Mouse (Mus musculus): ENCODE data around the gene H2-M10.4. TPM values are rescaled to one million over a fixed set of nuclear protein-coding genes. Genes with fewer than 3 reads are reported as not detected.

H2-M10.4 gene
- polyA plus RNA-seq, 1 experiment from 2014 or later = not detected

Other genes starting within 250 kb of the H2-M10.4 start
- 94.4 and 98.2 TPM in 2 replicates for gene Rpp21, start 204.3 kb downstream of the H2-M10.4 start, polyA plus RNA-seq (2016; fragmentation: Nextera tagmentation; extraction: Ambion mirVana)
- gene Trim39, start 190.1 kb downstream of the H2-M10.4 start, polyA plus RNA-seq (2016; fragmentation: Nextera tagmentation; extraction: Ambion mirVana) = 20.5 and 23.9 TPM in 2 replicates
- 0.21 TPM in 1 of 2 replicates, not detected in the other for gene H2-M10.2, start 175.8 kb downstream of the H2-M10.4 start, polyA plus RNA-seq (2016; fragmentation: Nextera tagmentation; extraction: Ambion mirVana)
- gene H2-M10.1, start 136.2 kb downstream of the H2-M10.4 start, polyA plus RNA-seq (2016; fragmentation: Nextera tagmentation; extraction: Ambion mirVana) = not detected in 2 replicates
- gene H2-M10.3, start 93.9 kb downstream of the H2-M10.4 start, polyA plus RNA-seq (2016; fragmentation: Nextera tagmentation; extraction: Ambion mirVana) = not detected in 2 replicates
- not detected in 2 replicates for gene H2-M11, start 84.7 kb upstream of the H2-M10.4 start, polyA plus RNA-seq (2016; fragmentation: Nextera tagmentation; extraction: Ambion mirVana)
- gene H2-M9, start 180.3 kb upstream of the H2-M10.4 start, polyA plus RNA-seq (2016; fragmentation: Nextera tagmentation; extraction: Ambion mirVana) = not detected in 2 replicates
- not detected in 2 replicates for gene H2-M1, start 209.9 kb upstream of the H2-M10.4 start, polyA plus RNA-seq (2016; fragmentation: Nextera tagmentation; extraction: Ambion mirVana)